Mouse (Mus musculus) cerebellum, adult 8-10 months (tissue): ENCODE measurements at regions not wholly inside any gene's neighbourhood (a gene's known extent, or its start where the extent isn't known, plus 50 kb on each side); places are given as distances from the start of the nearest gene placed in this dataset.

Source experiments
- DNase-seq: peaks from one replicate; pipeline ENCODE4 v3.0.0; 2022

DNA sequence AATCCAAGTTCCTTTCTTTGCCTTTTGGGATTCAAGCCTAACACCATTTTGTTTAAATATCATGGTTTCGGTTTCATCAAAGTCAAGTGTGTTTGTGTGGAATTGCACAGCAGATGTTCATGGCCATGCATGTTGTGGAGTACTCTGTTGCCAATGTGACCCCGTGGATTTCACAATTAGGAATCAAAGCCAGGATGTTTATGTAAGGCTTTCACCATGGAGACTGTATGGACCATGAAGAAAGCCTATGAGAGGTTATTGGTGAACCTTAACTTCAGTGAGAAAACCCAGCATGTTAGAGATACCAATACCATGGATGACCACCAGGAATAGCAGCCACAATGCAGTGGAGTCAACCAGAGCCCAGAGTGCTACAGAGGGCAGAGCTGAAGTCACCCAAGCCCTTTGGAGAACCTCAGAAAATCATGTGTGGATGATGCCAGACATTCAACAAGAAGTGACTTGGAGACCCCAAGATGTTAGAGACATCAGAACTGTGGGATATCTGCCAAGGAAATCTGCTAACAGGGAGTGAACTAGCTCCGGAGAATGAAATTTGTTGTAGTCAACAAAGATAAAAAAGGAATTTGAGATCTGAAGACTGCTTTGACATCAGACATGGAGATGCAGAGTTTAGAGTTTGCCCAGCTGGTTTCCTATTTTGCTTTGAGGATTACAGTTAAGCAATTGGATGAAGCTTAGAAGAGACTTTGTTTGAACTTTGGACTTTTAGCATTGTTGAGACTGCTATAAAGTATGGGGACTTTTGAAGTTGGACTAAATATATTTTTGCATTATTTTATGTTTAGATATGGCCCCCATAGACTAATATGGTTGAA lies 615.3 kb downstream of the Tmem182 start:
- no peak for DNase-seq

GRCm38 (mm10) chr1:41427853-41428252 lies 622.5 kb downstream of the Tmem182 start:
- DNase-seq: no peak

DNA sequence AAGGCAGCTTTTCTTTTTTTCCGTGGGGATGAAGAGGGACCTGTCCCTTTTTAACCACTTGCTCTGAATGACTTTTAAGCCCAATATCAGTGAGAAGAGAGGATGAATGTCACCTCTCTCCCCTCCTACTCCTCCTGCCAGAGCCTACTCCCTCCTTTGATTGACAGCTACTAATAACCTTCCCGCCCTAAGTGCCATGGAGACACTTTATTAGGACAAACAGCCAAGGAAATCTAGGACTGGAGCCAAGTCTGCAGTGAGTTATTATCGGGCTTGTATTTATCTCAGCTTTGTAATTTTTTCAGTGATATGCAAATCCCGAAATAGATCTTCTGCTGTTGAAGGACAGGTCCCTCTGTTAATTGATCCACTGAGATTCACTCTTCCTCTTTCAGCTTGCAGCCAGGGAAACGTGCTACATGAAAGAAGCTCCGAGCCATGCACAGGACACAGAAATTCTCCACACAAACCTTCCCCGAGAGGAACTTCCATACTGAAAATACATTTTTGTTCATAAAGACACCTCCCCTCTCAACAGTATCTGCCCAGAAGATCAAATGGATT lies 625.8 kb downstream of the Tmem182 start:
- no peak for DNase-seq

GRCm38 (mm10) chr1:41435379-41435778 lies 630.0 kb downstream of the Tmem182 start:
- DNase-seq: no peak

DNA sequence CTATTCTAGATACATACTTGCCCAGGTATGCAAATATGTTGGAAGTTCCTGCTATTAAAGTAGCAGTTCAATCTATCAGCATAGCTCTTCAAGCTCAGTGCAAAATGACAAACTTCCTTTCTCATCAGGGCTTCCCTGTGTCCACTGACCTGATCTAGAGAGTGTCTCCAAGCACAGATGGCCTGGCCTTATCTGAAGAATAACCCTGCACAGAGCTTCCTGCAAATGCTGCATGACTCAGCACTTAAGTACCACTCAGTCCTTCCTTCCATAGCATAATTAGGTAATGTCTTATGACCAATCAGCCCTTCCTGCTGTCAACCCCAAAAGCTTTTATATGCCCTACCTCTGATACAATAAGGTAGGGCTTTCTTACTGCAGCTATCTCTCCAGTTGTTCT lies 644.6 kb downstream of the Tmem182 start:
- no peak for DNase-seq
